ENCODE assay signal across 8 mouse cellular contexts in the genomic region with DNA sequence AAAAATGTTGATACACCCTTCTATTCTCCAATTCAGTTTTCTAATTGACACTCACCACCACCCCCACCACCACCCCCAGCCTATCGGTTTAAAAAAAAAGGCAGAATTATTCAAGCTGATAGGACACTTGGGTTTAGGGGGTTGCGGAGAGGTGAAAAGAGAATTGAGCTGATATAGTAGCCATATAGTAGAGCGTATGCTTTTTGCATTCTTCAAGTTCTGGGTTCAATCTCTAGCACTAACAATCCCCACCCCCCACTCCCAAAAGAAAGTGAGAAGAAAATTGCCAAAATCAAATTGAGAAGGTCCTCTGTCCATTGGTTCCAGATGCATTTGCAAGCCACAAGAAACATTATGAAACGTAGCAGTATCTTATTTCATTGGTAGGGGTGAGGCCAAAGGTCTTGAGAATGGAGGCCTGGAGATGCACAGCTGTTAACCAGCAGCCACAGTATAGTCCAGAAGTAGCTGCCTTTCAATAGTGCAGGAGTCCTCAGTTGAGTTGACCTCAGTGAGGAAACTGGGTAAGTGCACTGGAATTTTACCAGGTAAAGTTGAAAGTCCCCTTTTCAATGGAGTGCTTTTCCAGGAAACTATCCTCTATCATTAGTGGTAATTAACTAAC. TPM values are rescaled to one million over a fixed set of nuclear protein-coding genes. Genes with fewer than 3 reads are reported as not detected.
DNase-seq lines count a peak whose midpoint lies in the region; ATAC-seq lines count a peak whose summit lies in the region.

No protein-coding gene starts in this region.

- H3K27me3 ChIP-seq in megakaryocyte, embryonic 14.5 days (replicated peaks), result no peaks in the 10 kb centered on the region
- H3K27me3 ChIP-seq in embryonic facial prominence, embryonic 15.5 days, result no peaks in the 10 kb centered on the region
- H3K27me3 ChIP-seq in limb, embryonic 11.5 days (ENCODE audit: control insufficient read depth, insufficient read depth, low read length), result no peaks in the 10 kb centered on the region
- H3K27me3 ChIP-seq in stomach, embryonic 14.5 days (ENCODE audit: control insufficient read depth, insufficient read depth, low read length), result no peaks in the 10 kb centered on the region

- H3K4me1 ChIP-seq in megakaryocyte, embryonic 14.5 days, result peaks cover 32% of the 10 kb centered on the region
- peaks cover 11% of the 10 kb centered on the region for H3K4me1 ChIP-seq in embryonic facial prominence, embryonic 15.5 days
- peaks cover 6% of the 10 kb centered on the region; the same call in 1 of the 2 replicates for H3K4me1 ChIP-seq in limb, embryonic 11.5 days (ENCODE audit: control insufficient read depth, insufficient read depth, low read length)
- peaks cover 14% of the 10 kb centered on the region for H3K4me1 ChIP-seq in stomach, embryonic 14.5 days (ENCODE audit: control insufficient read depth, insufficient read depth, low read length)

- peak overlapping the region; percentile 97 for H3K27ac ChIP-seq in embryonic facial prominence, embryonic 15.5 days (replicated peaks)
- H3K27ac ChIP-seq in limb, embryonic 11.5 days (replicated peaks; ENCODE audit: low read depth, low read length), result peak overlapping the region; percentile 92
- H3K27ac ChIP-seq in stomach, embryonic 14.5 days (ENCODE audit: low read length), result peak overlapping the region; percentile 95; the same call in 1 of the 2 replicates

- H3K4me2 ChIP-seq in embryonic facial prominence, embryonic 15.5 days (replicated peaks), result peak overlapping the region; percentile 87
- peak overlapping the region; percentile 82 for H3K4me2 ChIP-seq in limb, embryonic 11.5 days (ENCODE audit: low read depth, severe bottlenecking)
- H3K4me2 ChIP-seq in stomach, embryonic 14.5 days (replicated peaks; ENCODE audit: low read depth, low read length), result peak overlapping the region; percentile 56

- peak overlapping the region; percentile 72; the same call in 1 of the 2 replicates for H3K9ac ChIP-seq in embryonic facial prominence, embryonic 15.5 days
- peak overlapping the region; percentile 93 for H3K9ac ChIP-seq in limb, embryonic 11.5 days (ENCODE audit: low read length)
- peak overlapping the region; percentile 90; the same call in 1 of the 2 replicates for H3K9ac ChIP-seq in stomach, embryonic 14.5 days (replicated peaks; ENCODE audit: low read depth, low read length)

- peak; percentile 27 for DNase-seq in limb, embryonic 11.5 days (ENCODE audit: low spot score)
- no peak for DNase-seq in testis, postnatal 14 days (ENCODE audit: low spot score)
- no peak for DNase-seq in left cerebral cortex, adult 9 months (ENCODE audit: low spot score in 2 of 2)
- no peak for DNase-seq in thymus, postnatal 4 days

- peak overlapping the region; percentile 98 for H3K4me3 ChIP-seq in megakaryocyte, embryonic 14.5 days (replicated peaks)
- H3K4me3 ChIP-seq in embryonic facial prominence, embryonic 15.5 days (replicated peaks), result peak overlapping the region; percentile 74
- peak overlapping the region; percentile 85 for H3K4me3 ChIP-seq in limb, embryonic 11.5 days (ENCODE audit: low read depth, low read length)
- H3K4me3 ChIP-seq in stomach, embryonic 14.5 days (ENCODE audit: low read depth, low read length), result peak overlapping the region; percentile 91

- 25% methylated on average over 4 of the region's 4 CpGs for WGBS in embryonic facial prominence, embryonic 15.5 days
- WGBS in limb, embryonic 11.5 days, result 27% methylated on average over 4 of the region's 4 CpGs
- 41% methylated on average over 4 of the region's 4 CpGs for WGBS in stomach, embryonic 14.5 days

- H3K36me3 ChIP-seq in megakaryocyte, embryonic 14.5 days (replicated peaks; ENCODE audit: low read length), result peaks cover 14% of the 10 kb centered on the region
- no peaks in the 10 kb centered on the region for H3K36me3 ChIP-seq in embryonic facial prominence, embryonic 15.5 days
- no peaks in the 10 kb centered on the region for H3K36me3 ChIP-seq in limb, embryonic 11.5 days (ENCODE audit: control insufficient read depth, insufficient read depth, low read length)
- H3K36me3 ChIP-seq in stomach, embryonic 14.5 days (ENCODE audit: control insufficient read depth, insufficient read depth, low read length), result peaks cover under 1% of the 10 kb centered on the region; the same call in 1 of the 2 replicates

- H3K9me3 ChIP-seq in megakaryocyte, embryonic 14.5 days, result no peaks in the 10 kb centered on the region
- no peaks in the 10 kb centered on the region for H3K9me3 ChIP-seq in embryonic facial prominence, embryonic 15.5 days (replicated peaks)
- no peaks in the 10 kb centered on the region for H3K9me3 ChIP-seq in limb, embryonic 11.5 days (ENCODE audit: control insufficient read depth, low read length)
- no peaks in the 10 kb centered on the region for H3K9me3 ChIP-seq in stomach, embryonic 14.5 days (ENCODE audit: control insufficient read depth, low read depth, low read length)

- ATAC-seq in megakaryocyte, adult 5-6 weeks (ENCODE audit: poor library complexity, severe bottlenecking), result no peak
- ATAC-seq in embryonic facial prominence, embryonic 15.5 days (ENCODE audit: insufficient number of reproducible peaks, low FRiP score, low TSS enrichment, low read depth), result no peak
- no peak for ATAC-seq in limb, embryonic 11.5 days (ENCODE audit: insufficient number of reproducible peaks, low FRiP score, low TSS enrichment, low read depth)
- no peak for ATAC-seq in stomach, embryonic 14.5 days (ENCODE audit: insufficient number of reproducible peaks, insufficient read depth, low FRiP score, low read depth)

RNA-seq across cellular contexts. Expression of gene Dcaf5, which starts 0.8 kb away (rescaled TPM):
- 9.9 and 10.8 TPM in 2 replicates for polyA plus RNA-seq in megakaryocyte, embryonic 14.5 days (2012; ENCODE audit: insufficient read depth, low replicate concordance)
- 8.5 and 9.5 TPM in 2 replicates for total RNA-seq in megakaryocyte, adult 5-6 weeks (2015)
- 14.2 and 15.4 TPM in 2 replicates for total RNA-seq in megakaryocyte, adult 5-6 weeks (2017)
- polyA plus RNA-seq in embryonic facial prominence, embryonic 15.5 days (2015; fragmentation: Nextera tagmentation; extraction: Ambion mirVana), result 13.7 and 15.3 TPM in 2 replicates
- 10.3 and 11.3 TPM in 2 replicates for polyA plus RNA-seq in limb, embryonic 11.5 days (2014; fragmentation: Nextera tagmentation; extraction: Ambion mirVana)
- 11.9 and 12.6 TPM in 2 replicates for polyA plus RNA-seq in stomach, embryonic 14.5 days (2014; fragmentation: Nextera tagmentation; extraction: Ambion mirVana)

RNA-seq across cellular contexts. Expression of gene Exd2, which starts 25.7 kb away (rescaled TPM):
- 1.4 TPM in 1 of 2 replicates, not detected in the other for polyA plus RNA-seq in megakaryocyte, embryonic 14.5 days (2012; ENCODE audit: insufficient read depth, low replicate concordance)
- 10.6 and 11.1 TPM in 2 replicates for total RNA-seq in megakaryocyte, adult 5-6 weeks (2015)
- 9.9 and 12.9 TPM in 2 replicates for total RNA-seq in megakaryocyte, adult 5-6 weeks (2017)
- 24.1 and 25.3 TPM in 2 replicates for polyA plus RNA-seq in embryonic facial prominence, embryonic 15.5 days (2015; fragmentation: Nextera tagmentation; extraction: Ambion mirVana)
- 30.1 and 35.5 TPM in 2 replicates for polyA plus RNA-seq in limb, embryonic 11.5 days (2014; fragmentation: Nextera tagmentation; extraction: Ambion mirVana)
- polyA plus RNA-seq in stomach, embryonic 14.5 days (2014; fragmentation: Nextera tagmentation; extraction: Ambion mirVana), result 33.0 and 34.4 TPM in 2 replicates

Comparison
In these comparisons a context has a peak if more than half of its experiments do, and no peak if none do; other contexts are left out.
1. RNA of gene Exd2, which starts 25.7 kb away (polyA plus RNA-seq): 33.0 to 34.4 TPM in stomach, embryonic 14.5 days, 30.1 to 35.5 TPM in limb, embryonic 11.5 days and 24.1 to 25.3 TPM in embryonic facial prominence, embryonic 15.5 days; 1.4 TPM in megakaryocyte, embryonic 14.5 days; every median in the first group is over 10 times any median in the second.
2. Peak in every context shown above with its lines, with median percentiles within 50 percentile points of each other: H3K4me3 ChIP-seq, H3K27ac ChIP-seq, H3K4me2 ChIP-seq and H3K9ac ChIP-seq.